Mouse (Mus musculus): Measurements from ENCODE around the gene Sema4g.

Sema4g gene

GRCm38 (mm10) chr19:45040214-45040613, 51.3 kb downstream of the Sema4g start:
- in situ Hi-C loops (cut with MboI; ENCODE audit: low pct_unique_long_range_greater_than_20kb in 1 of 2, low sequenced_read_pairs in 2 of 2, unreplicated experiment in 1 of 2), result no loop called here

- in situ Hi-C loops (cut with MboI; ENCODE audit: low pct_unique_long_range_greater_than_20kb in 1 of 2, low sequenced_read_pairs in 2 of 2, unreplicated experiment in 1 of 2), result no loop called here
Measured at GRCm38 (mm10) chr19:45044389-45044927, 55.6 kb downstream of the Sema4g start.

- in situ Hi-C loops (cut with MboI; ENCODE audit: low pct_unique_long_range_greater_than_20kb in 1 of 2, low sequenced_read_pairs in 2 of 2, unreplicated experiment in 1 of 2), result no loop called here
Measured at GRCm38 (mm10) chr19:45045236-45045635, 56.3 kb downstream of the Sema4g start.

- in situ Hi-C loops (cut with MboI; ENCODE audit: low pct_unique_long_range_greater_than_20kb in 1 of 2, low sequenced_read_pairs in 2 of 2, unreplicated experiment in 1 of 2), result no loop called here
Measured at GRCm38 (mm10) chr19:45045651-45046050, 56.8 kb downstream of the Sema4g start, which contains the start of gene Pdzd7. Gene Pdzd7 (minus strand): TSS chr19:45045717.

GRCm38 (mm10) chr19:45046523-45047321, 57.8 kb downstream of the Sema4g start:
- in situ Hi-C loops (cut with MboI; ENCODE audit: low pct_unique_long_range_greater_than_20kb in 1 of 2, low sequenced_read_pairs in 2 of 2, unreplicated experiment in 1 of 2), result no loop called here

GRCm38 (mm10) chr19:45047417-45047934, 58.6 kb downstream of the Sema4g start, which contains the start of gene Sfxn3:
Gene Sfxn3 (plus strand): TSS chr19:45047503.
- in situ Hi-C loops (cut with MboI; ENCODE audit: low pct_unique_long_range_greater_than_20kb in 1 of 2, low sequenced_read_pairs in 2 of 2, unreplicated experiment in 1 of 2), result no loop called here

GRCm38 (mm10) chr19:45047935-45048643, 59.2 kb downstream of the Sema4g start:
- in situ Hi-C loops (cut with MboI; ENCODE audit: low pct_unique_long_range_greater_than_20kb in 1 of 2, low sequenced_read_pairs in 2 of 2, unreplicated experiment in 1 of 2), result no loop called here

GRCm38 (mm10) chr19:45048644-45049365, 59.9 kb downstream of the Sema4g start:
- in situ Hi-C loops (cut with MboI; ENCODE audit: low pct_unique_long_range_greater_than_20kb in 1 of 2, low sequenced_read_pairs in 2 of 2, unreplicated experiment in 1 of 2), result no loop called here

- in situ Hi-C loops (cut with MboI; ENCODE audit: low pct_unique_long_range_greater_than_20kb in 1 of 2, low sequenced_read_pairs in 2 of 2, unreplicated experiment in 1 of 2), result no loop called here
Measured at GRCm38 (mm10) chr19:45049523-45049922, 60.6 kb downstream of the Sema4g start.

All from mouse embryonic stem cell (cell line).